Mouse (Mus musculus): ENCODE results near the gene Coq3. TPM values are rescaled to one million over a fixed set of nuclear protein-coding genes. Genes with fewer than 3 reads are reported as not detected.
A peak's percentile ranks its signal among the peaks of the same experiment; 100 is the strongest.

The Coq3 gene
- polyA plus RNA-seq (2015; fragmentation: Nextera tagmentation; extraction: Ambion mirVana) = 13.5 and 13.6 TPM in 2 replicates

- Histone ChIP-seq H3K27ac (ENCODE audit: low read length) (peak within 1 kb of the TSS; percentile 96), H3K9me3 (ENCODE audit: low read length) (no peaks in the 10 kb centered on the region), H3K36me3 (ENCODE audit: insufficient read depth, low read length) (0 out of 2 replicates have a peak, but pooled peaks cover 2% of the 10 kb centered on the region), H3K4me3 (ENCODE audit: low read length) (peak within 1 kb of the TSS; percentile 84), H3K27me3 (ENCODE audit: insufficient read depth, low read length) (no peaks in the 10 kb centered on the region), H3K4me1 (ENCODE audit: insufficient read depth, low read length) (peaks cover 8% of the 10 kb centered on the region; the same call in 1 of the 2 replicates), H3K4me2 (replicated peaks; ENCODE audit: low read depth, low read length) (peak within 1 kb of the TSS; percentile 64), H3K9ac (replicated peaks; ENCODE audit: low read length) (peak within 1 kb of the TSS; percentile 87)
- ATAC-seq (ENCODE audit: low FRiP score, low TSS enrichment) = peak; percentile 97
- 0% methylated on average over 51 of the region's 51 CpGs for WGBS
Observed at GRCm38 (mm10) chr4:21879565-21880220, at the start of gene Coq3. TSS of gene Coq3 (plus strand) at chr4:21879673.

DNA sequence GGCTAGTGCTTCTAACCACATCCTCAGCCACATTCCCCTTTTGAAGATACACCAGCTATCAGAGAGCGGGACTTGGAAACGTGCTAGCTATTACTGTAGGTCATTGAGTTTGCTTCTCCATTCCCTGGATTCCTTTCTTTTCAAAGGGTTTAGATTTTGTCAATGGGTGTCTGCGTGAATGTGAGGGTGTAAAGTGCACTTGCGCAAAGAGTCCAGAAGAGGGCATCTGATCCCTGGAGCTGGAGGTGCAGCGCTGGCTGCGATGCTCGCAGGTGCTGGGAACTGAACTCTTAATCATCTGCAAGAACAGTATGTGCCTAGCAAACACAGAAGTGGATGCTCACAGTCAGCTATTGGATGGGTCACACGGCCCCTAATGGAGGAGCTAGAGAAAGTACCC lies 46.6 kb upstream of the Coq3 start:
- H3K36me3 ChIP-seq (ENCODE audit: insufficient read depth, low read length) = peaks cover 14% of the 10 kb centered on the region
- no peak for ATAC-seq (ENCODE audit: low FRiP score, low TSS enrichment)
- WGBS = 95% methylated on average over 8 of the region's 8 CpGs
- no peaks in the 10 kb centered on the region for H3K4me1 ChIP-seq (ENCODE audit: insufficient read depth, low read length)
- no peak overlapping the region for H3K27ac ChIP-seq (ENCODE audit: low read length)
- H3K4me3 ChIP-seq (ENCODE audit: low read length) = no peak overlapping the region
- H3K9ac ChIP-seq (replicated peaks; ENCODE audit: low read length) = no peak overlapping the region
- H3K27me3 ChIP-seq (ENCODE audit: insufficient read depth, low read length) = no peaks in the 10 kb centered on the region
- no peaks in the 10 kb centered on the region for H3K9me3 ChIP-seq (ENCODE audit: low read length)
- H3K4me2 ChIP-seq (replicated peaks; ENCODE audit: low read depth, low read length) = no peak overlapping the region

DNA sequence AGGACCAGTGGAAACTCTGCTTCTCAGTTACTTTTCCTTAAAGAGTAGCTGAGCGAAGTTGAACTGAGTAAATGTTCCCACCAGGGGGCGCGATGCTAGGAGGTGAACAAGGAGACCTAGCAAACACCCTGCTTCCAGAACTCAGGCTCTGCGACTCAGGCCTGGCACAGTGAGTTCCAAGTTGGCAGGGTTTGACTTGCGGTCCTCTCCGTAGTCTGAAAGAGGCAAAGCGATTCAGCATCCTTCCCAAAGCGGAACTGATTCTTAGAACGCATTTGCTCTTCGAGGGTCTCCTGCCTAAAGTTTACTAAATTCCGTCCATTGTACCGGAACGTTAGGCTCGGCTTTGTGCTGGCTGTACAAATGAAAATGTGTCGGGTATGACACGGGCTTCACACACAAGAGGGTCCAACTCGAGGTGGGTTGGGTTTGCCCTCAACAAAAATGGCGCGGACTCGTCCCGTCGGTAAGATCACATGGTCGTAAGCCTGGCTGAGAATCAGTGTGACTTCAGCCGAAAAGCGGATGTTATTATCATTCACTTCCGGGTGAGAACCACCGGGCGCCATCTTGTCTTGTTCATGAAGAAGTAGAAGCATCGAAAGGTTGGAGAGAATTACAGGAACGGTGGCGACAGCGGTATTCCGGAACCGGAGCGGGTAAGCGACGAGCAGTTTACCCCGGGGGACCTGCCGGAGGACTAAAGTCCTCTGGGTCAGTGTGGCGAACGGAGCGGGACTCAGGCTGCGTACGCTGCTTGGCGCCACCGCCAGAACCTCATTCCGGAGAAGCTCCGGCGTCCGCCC lies 31.8 kb upstream of the Coq3 start, which contains the start of gene Pnisr:
TSS of gene Pnisr (plus strand) at position 103 of the 806 bp plus-strand sequence.
- no peaks in the 10 kb centered on the region for H3K27me3 ChIP-seq (ENCODE audit: insufficient read depth, low read length)
- no peaks in the 10 kb centered on the region for H3K9me3 ChIP-seq (ENCODE audit: low read length)
- ATAC-seq (ENCODE audit: low FRiP score, low TSS enrichment) = peak; percentile 98
- peak within 1 kb of the TSS; percentile 95 for H3K9ac ChIP-seq (replicated peaks; ENCODE audit: low read length)
- H3K4me2 ChIP-seq (replicated peaks; ENCODE audit: low read depth, low read length) = peak within 1 kb of the TSS; percentile 52
- under 1% methylated on average over 50 of the region's 50 CpGs for WGBS
- no peaks in the 10 kb centered on the region for H3K36me3 ChIP-seq (ENCODE audit: insufficient read depth, low read length)
- H3K27ac ChIP-seq (ENCODE audit: low read length) = peak within 1 kb of the TSS; percentile 97
- H3K4me1 ChIP-seq (ENCODE audit: insufficient read depth, low read length) = peaks cover 16% of the 10 kb centered on the region
- H3K4me3 ChIP-seq (ENCODE audit: low read length) = peak within 1 kb of the TSS; percentile 87

DNA sequence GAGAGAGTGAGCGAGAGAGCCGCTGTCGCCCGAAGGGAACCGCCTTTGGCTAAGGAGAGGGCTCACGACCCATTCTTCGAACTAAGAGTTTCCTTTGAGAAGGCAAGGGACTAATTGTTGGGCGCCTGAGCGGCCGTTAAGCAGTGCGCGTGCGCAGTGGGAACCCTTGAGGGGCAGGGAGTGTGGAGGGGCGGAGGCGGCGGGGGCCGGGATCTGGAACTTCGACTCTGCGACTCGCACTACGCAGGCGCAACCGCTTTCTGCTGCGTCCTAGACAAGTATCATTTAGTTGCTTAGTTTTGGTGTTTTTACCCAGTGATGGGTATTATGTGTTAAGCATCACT lies 31.2 kb upstream of the Coq3 start:
- Histone ChIP-seq H3K36me3 (ENCODE audit: insufficient read depth, low read length) (no peaks in the 10 kb centered on the region), H3K4me1 (ENCODE audit: insufficient read depth, low read length) (peaks cover 16% of the 10 kb centered on the region), H3K27me3 (ENCODE audit: insufficient read depth, low read length) (no peaks in the 10 kb centered on the region), H3K27ac (ENCODE audit: low read length) (peak overlapping the region; percentile 97), H3K4me2 (replicated peaks; ENCODE audit: low read depth, low read length) (peak overlapping the region; percentile 52), H3K9me3 (ENCODE audit: low read length) (no peaks in the 10 kb centered on the region), H3K9ac (replicated peaks; ENCODE audit: low read length) (peak overlapping the region; percentile 95), H3K4me3 (ENCODE audit: low read length) (peak overlapping the region; percentile 87)
- ATAC-seq (ENCODE audit: low FRiP score, low TSS enrichment) = peak; percentile 89
- under 1% methylated on average over 23 of the region's 24 CpGs for whole genome bisulfite sequencing

DNA sequence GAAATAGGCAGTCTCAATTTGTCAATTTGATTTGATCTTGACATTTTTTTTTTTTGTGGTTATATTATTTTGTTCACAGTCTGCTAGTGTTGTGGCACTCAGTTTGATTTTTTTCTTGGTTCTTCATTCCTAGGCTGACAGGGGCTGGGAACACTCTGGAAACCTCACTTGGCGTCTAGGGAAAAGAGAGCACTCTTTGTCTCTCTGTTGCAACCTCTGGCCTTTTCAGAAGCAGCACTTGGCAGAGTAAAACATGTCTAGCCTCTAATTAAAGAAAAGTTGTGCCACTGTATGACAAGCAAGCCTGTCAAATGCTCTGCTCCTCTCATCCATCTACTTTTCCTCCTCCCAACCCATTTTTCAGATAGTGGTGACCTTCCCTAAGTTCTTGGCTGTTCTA lies 22.0 kb upstream of the Coq3 start:
- Histone ChIP-seq H3K9ac (replicated peaks; ENCODE audit: low read length) (no peak overlapping the region), H3K4me2 (replicated peaks; ENCODE audit: low read depth, low read length) (no peak overlapping the region), H3K27me3 (ENCODE audit: insufficient read depth, low read length) (no peaks in the 10 kb centered on the region), H3K27ac (ENCODE audit: low read length) (no peak overlapping the region), H3K4me3 (ENCODE audit: low read length) (no peak overlapping the region), H3K36me3 (ENCODE audit: insufficient read depth, low read length) (peaks cover 43% of the 10 kb centered on the region), H3K9me3 (ENCODE audit: low read length) (no peaks in the 10 kb centered on the region), H3K4me1 (ENCODE audit: insufficient read depth, low read length) (no peaks in the 10 kb centered on the region)
- 90% methylated on average over 1 of the region's 1 CpGs for WGBS
- no peak for ATAC-seq (ENCODE audit: low FRiP score, low TSS enrichment)

GRCm38 (mm10) chr4:21865226-21865625 lies 14.2 kb upstream of the Coq3 start:
- no peak overlapping the region for H3K4me3 ChIP-seq (ENCODE audit: low read length)
- peaks cover 50% of the 10 kb centered on the region for H3K36me3 ChIP-seq (ENCODE audit: insufficient read depth, low read length)
- no peak overlapping the region for H3K4me2 ChIP-seq (replicated peaks; ENCODE audit: low read depth, low read length)
- no peaks in the 10 kb centered on the region for H3K9me3 ChIP-seq (ENCODE audit: low read length)
- H3K27me3 ChIP-seq (ENCODE audit: insufficient read depth, low read length) = no peaks in the 10 kb centered on the region
- no peak overlapping the region for H3K9ac ChIP-seq (replicated peaks; ENCODE audit: low read length)
- H3K27ac ChIP-seq (ENCODE audit: low read length) = no peak overlapping the region
- no peaks in the 10 kb centered on the region for H3K4me1 ChIP-seq (ENCODE audit: insufficient read depth, low read length)
- 96% methylated on average over 1 of the region's 1 CpGs for WGBS
- no peak for ATAC-seq (ENCODE audit: low FRiP score, low TSS enrichment)

DNA sequence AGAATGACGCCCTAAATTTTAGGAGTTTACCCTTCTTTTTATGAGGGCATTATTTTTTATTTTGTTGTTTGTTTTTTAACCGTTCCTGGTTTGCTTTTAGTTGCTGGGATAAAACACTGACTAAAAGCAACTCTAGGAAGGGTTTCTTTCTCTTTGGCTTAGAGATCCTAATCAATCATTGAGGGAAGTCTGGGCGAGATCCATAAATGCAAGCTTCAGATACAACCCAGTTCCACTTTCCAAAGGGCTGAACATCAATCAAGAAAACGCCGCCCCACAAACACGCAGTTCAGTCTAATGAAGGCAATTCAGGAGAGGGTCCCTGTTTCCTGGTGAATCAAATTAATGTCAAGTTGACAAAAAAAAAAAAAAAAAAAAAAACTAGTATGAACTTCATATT lies 697 bp upstream of the Coq3 start:
- Histone ChIP-seq H3K27ac (ENCODE audit: low read length) (no peak overlapping the region), H3K9ac (replicated peaks; ENCODE audit: low read length) (no peak overlapping the region; the same call in 1 of the 2 replicates), H3K4me3 (ENCODE audit: low read length) (peak overlapping the region; percentile 84), H3K27me3 (ENCODE audit: insufficient read depth, low read length) (no peaks in the 10 kb centered on the region), H3K4me2 (replicated peaks; ENCODE audit: low read depth, low read length) (peak overlapping the region; percentile 64), H3K4me1 (ENCODE audit: insufficient read depth, low read length) (peaks cover 8% of the 10 kb centered on the region; the same call in 1 of the 2 replicates), H3K36me3 (ENCODE audit: insufficient read depth, low read length) (peaks cover 9% of the 10 kb centered on the region), H3K9me3 (ENCODE audit: low read length) (no peaks in the 10 kb centered on the region)
- 17% methylated on average over 6 of the region's 6 CpGs for WGBS
- ATAC-seq (ENCODE audit: low FRiP score, low TSS enrichment) = no peak

DNA sequence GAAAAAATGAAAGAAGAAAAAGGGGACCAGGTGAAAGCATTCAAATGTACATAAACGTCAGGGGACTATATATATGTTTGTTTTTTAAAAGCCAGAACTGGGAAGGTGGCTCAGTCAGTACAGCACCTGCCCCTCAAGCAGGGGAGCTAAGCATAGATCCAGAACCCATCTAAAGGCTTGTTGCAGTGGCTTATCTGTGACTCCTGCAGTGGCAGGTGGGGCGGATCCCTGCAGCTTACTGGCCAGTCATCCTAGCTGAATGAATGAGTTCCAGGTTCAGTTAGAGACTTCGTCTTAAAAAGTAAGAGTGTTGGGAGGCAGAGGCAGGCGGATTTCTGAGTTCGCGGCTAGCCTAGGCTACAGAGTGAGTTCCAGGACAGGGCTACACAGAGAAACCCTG lies 3.3 kb downstream of the Coq3 start:
- no peak for ATAC-seq (ENCODE audit: low FRiP score, low TSS enrichment)
- Histone ChIP-seq H3K27ac (ENCODE audit: low read length) (no peak overlapping the region), H3K36me3 (ENCODE audit: insufficient read depth, low read length) (no peaks in the 10 kb centered on the region), H3K9ac (replicated peaks; ENCODE audit: low read length) (no peak overlapping the region), H3K4me1 (ENCODE audit: insufficient read depth, low read length) (peaks cover 8% of the 10 kb centered on the region; the same call in 1 of the 2 replicates), H3K4me3 (ENCODE audit: low read length) (no peak overlapping the region), H3K27me3 (ENCODE audit: insufficient read depth, low read length) (no peaks in the 10 kb centered on the region), H3K9me3 (ENCODE audit: low read length) (no peaks in the 10 kb centered on the region), H3K4me2 (replicated peaks; ENCODE audit: low read depth, low read length) (no peak overlapping the region)
- 91% methylated on average over 6 of the region's 6 CpGs for WGBS

- H3K27ac ChIP-seq (ENCODE audit: low read length) = no peak overlapping the region
- no peaks in the 10 kb centered on the region for H3K9me3 ChIP-seq (ENCODE audit: low read length)
- H3K4me3 ChIP-seq (ENCODE audit: low read length) = no peak overlapping the region
- WGBS = 87% methylated on average over 8 of the region's 8 CpGs
- no peak overlapping the region for H3K9ac ChIP-seq (replicated peaks; ENCODE audit: low read length)
- H3K4me1 ChIP-seq (ENCODE audit: insufficient read depth, low read length) = no peaks in the 10 kb centered on the region
- no peak for ATAC-seq (ENCODE audit: low FRiP score, low TSS enrichment)
- no peak overlapping the region for H3K4me2 ChIP-seq (replicated peaks; ENCODE audit: low read depth, low read length)
- H3K36me3 ChIP-seq (ENCODE audit: insufficient read depth, low read length) = no peaks in the 10 kb centered on the region
- H3K27me3 ChIP-seq (ENCODE audit: insufficient read depth, low read length) = no peaks in the 10 kb centered on the region
Observed at GRCm38 (mm10) chr4:21885831-21886230, 6.4 kb downstream of the Coq3 start.
